Mouse (Mus musculus) heart, embryonic 14.5 days (tissue): ENCODE results near the gene Zmat5. TPM values are rescaled to one million over a fixed set of nuclear protein-coding genes. Genes with fewer than 3 reads are reported as not detected.

Experiments
- ATAC-seq: fragments of 200-750 bp; cut with Nextera tagmentation; 2 replicates; pipeline ENCODE4 v1.8.0; 2017; ENCODE audit warnings: low read depth, moderate TSS enrichment; ENCODE audit not compliant: insufficient number of reproducible peaks, insufficient read depth, low FRiP score
- H3K27ac ChIP-seq, 2 experiments: fragments of 200-500 bp in 1 of 2; fragments of 300-500 bp in 1 of 2; sonication (generic) in 1 of 2; replicated peaks in 1 of 2; 2 replicates each; pipeline ENCODE4 v1.5.1; 2012 to 2014; ENCODE audit warnings: low read depth in 2 of 2, low read length in 2 of 2, control low read depth in 1 of 2, mild to moderate bottlenecking in 1 of 2, mixed read lengths in 1 of 2; ENCODE audit not compliant: control insufficient read depth in 1 of 2, insufficient read depth in 1 of 2
- H3K27me3 ChIP-seq: fragments of 300-500 bp; sonication (generic); 2 replicates; pipeline ENCODE4 v1.6.1; 2014; ENCODE audit warnings: mild to moderate bottlenecking, low read length, control low read depth; ENCODE audit not compliant: control insufficient read depth, insufficient read depth
- H3K36me3 ChIP-seq: fragments of 300-500 bp; sonication (generic); 2 replicates; pipeline ENCODE4 v1.6.1; 2014; ENCODE audit warnings: mild to moderate bottlenecking, control low read depth, low read length, mixed read lengths; ENCODE audit not compliant: control insufficient read depth, insufficient read depth
- H3K4me1 ChIP-seq, 2 experiments: fragments of 200-500 bp in 1 of 2; fragments of 300-500 bp in 1 of 2; sonication (generic) in 1 of 2; 2 replicates each; pipeline ENCODE4 v1.6.1; 2012 to 2014; ENCODE audit warnings: low read length in 2 of 2, control low read depth in 1 of 2, mixed read lengths in 1 of 2; ENCODE audit not compliant: control insufficient read depth in 2 of 2, insufficient read depth in 2 of 2
- H3K4me2 ChIP-seq: fragments of 300-500 bp; sonication (generic); 2 replicates; pipeline ENCODE4 v1.6.1; 2014; ENCODE audit warnings: mild to moderate bottlenecking, low read length
- H3K4me3 ChIP-seq, 2 experiments: fragments of 200-500 bp in 1 of 2; fragments of 300-500 bp in 1 of 2; sonication (generic) in 1 of 2; 2 replicates each; pipeline ENCODE4 v1.5.1; 2012 to 2014; ENCODE audit warnings: low read length in 2 of 2, mild to moderate bottlenecking in 2 of 2, control low read depth in 1 of 2, low read depth in 1 of 2, moderate library complexity in 1 of 2; ENCODE audit not compliant: control insufficient read depth in 1 of 2, insufficient read depth in 1 of 2
- H3K9ac ChIP-seq: fragments of 300-500 bp; sonication (generic); 2 replicates; pipeline ENCODE4 v1.6.1; 2014; ENCODE audit warnings: mild to moderate bottlenecking, low read length
- H3K9me3 ChIP-seq: fragments of 300-500 bp; sonication (generic); 2 replicates; pipeline ENCODE4 v1.6.1; 2016; ENCODE audit warnings: low read length, control low read depth; ENCODE audit not compliant: control insufficient read depth
- WGBS: fragments of 180-500 bp; shearing (Covaris S2); extraction: QIAGEN DNeasy Blood & Tissue Kit; methylation state at CpG from one replicate; pipeline ENCODE4 v1.1.7; 2014; 5-methylcytosine and 5-hydroxymethylcytosine counted together
- polyA plus RNA-seq: library from polyadenylated mRNA; unstranded; fragments of >200 nt; fragmentation: Nextera tagmentation; extraction: Ambion mirVana; gene quantifications from 2 replicates; pipeline ENCODE4 v1.2.1, GENCODE M21; 2014

Gene Zmat5
- polyA plus RNA-seq, 1 experiment from 2014 or later = 58.3 TPM

- Histone ChIP-seq H3K4me2 (no peak overlapping the region), H3K9me3 (peaks cover 7% of the 10 kb centered on the region; the same call in 1 of the 2 replicates), H3K4me3 (no peak overlapping the region), H3K9ac (no peak overlapping the region), H3K27me3 (peaks cover 44% of the 10 kb centered on the region), H3K27ac (no peak overlapping the region), H3K4me1 (no peaks in the 10 kb centered on the region), H3K36me3 (no peaks in the 10 kb centered on the region)
- WGBS = 49% methylated on average over 10 of the region's 10 CpGs
- ATAC-seq = no peak
These were observed 48.4 kb downstream of the Zmat5 start for GRCm38 (mm10) chr11:4752836-4753235.

DNA sequence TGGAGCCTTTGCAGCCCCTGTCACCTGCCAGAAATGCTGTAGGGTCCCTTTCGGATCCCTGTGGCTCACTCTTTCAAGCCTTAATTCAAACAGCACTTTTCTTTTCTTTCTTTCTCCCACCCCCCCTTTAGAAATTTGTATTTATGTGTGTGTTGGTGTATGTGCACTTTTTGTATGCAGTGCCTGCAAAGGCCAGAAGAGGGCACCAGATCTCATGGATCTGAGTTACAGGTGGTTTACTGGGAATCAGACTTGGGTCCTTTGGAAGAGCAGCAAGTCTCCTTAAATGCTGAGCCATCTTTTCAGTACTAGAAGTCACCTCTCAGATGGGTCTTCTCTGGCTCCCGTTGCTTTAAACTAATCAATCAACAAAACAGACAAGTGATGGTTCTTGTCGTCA is 49.6 kb downstream of the Zmat5 start:
- ATAC-seq = no peak
- Histone ChIP-seq H3K4me1 (no peaks in the 10 kb centered on the region), H3K4me2 (no peak overlapping the region), H3K9me3 (peaks cover 7% of the 10 kb centered on the region; the same call in 1 of the 2 replicates), H3K27me3 (peaks cover 32% of the 10 kb centered on the region), H3K9ac (no peak overlapping the region), H3K27ac (no peak overlapping the region), H3K36me3 (no peaks in the 10 kb centered on the region), H3K4me3 (no peak overlapping the region)
- WGBS = 81% methylated on average over 3 of the region's 3 CpGs

- 76% methylated on average over 11 of the region's 11 CpGs for WGBS
- H3K27me3 ChIP-seq = peaks cover 24% of the 10 kb centered on the region
- H3K27ac ChIP-seq = no peak overlapping the region
- no peak overlapping the region for H3K4me3 ChIP-seq
- peaks cover 7% of the 10 kb centered on the region; the same call in 1 of the 2 replicates for H3K9me3 ChIP-seq
- no peaks in the 10 kb centered on the region for H3K4me1 ChIP-seq
- no peaks in the 10 kb centered on the region for H3K36me3 ChIP-seq
- no peak for ATAC-seq
- no peak overlapping the region for H3K9ac ChIP-seq
- H3K4me2 ChIP-seq = no peak overlapping the region
These were observed 50.4 kb downstream of the Zmat5 start for GRCm38 (mm10) chr11:4754867-4755266.

- Histone ChIP-seq H3K36me3 (no peaks in the 10 kb centered on the region), H3K4me2 (no peak overlapping the region), H3K27me3 (peaks cover 13% of the 10 kb centered on the region), H3K27ac (no peak overlapping the region), H3K9ac (no peak overlapping the region), H3K9me3 (peaks cover 7% of the 10 kb centered on the region; the same call in 1 of the 2 replicates), H3K4me3 (no peak overlapping the region), H3K4me1 (peaks cover 9 to 11% of the 10 kb centered on the region in 2 experiments; a peak in 3 of 4 replicates)
- no peak for ATAC-seq
- 72% methylated on average over 9 of the region's 9 CpGs for WGBS
These were observed 52.0 kb downstream of the Zmat5 start for GRCm38 (mm10) chr11:4756460-4756859.

- Histone ChIP-seq H3K36me3 (no peaks in the 10 kb centered on the region), H3K9me3 (peaks cover 7% of the 10 kb centered on the region; the same call in 1 of the 2 replicates), H3K9ac (no peak overlapping the region), H3K27ac (no peak overlapping the region), H3K4me1 (peaks cover 9 to 11% of the 10 kb centered on the region in 2 experiments; a peak in 3 of 4 replicates), H3K4me2 (no peak overlapping the region), H3K4me3 (no peak overlapping the region), H3K27me3 (peaks cover 14% of the 10 kb centered on the region)
- ATAC-seq = no peak
- 59% methylated on average over 11 of the region's 11 CpGs for WGBS
These were observed 52.7 kb downstream of the Zmat5 start for GRCm38 (mm10) chr11:4756984-4757788.

DNA sequence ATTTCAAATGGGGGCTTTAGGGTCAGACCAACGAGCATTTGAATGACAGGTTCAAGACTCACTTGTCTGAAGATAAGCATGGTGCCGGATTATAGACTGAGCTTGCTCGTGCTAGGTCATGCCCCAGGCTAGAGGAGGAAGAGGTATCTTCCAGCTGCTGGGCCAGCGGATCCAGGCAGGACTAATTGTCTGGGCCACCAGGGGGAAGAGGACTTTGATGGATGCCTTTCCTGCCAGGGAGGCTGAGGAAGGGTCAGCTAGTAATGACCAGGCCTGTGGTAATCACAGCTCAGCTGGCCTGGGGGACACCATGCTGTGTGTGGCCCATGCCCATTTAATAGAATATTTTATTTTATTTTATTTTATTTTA is 53.3 kb downstream of the Zmat5 start:
- peaks cover 9 to 11% of the 10 kb centered on the region in 2 experiments; a peak in 3 of 4 replicates for H3K4me1 ChIP-seq
- H3K27me3 ChIP-seq = peaks cover 14% of the 10 kb centered on the region
- WGBS = 31% methylated on average over 4 of the region's 4 CpGs
- no peak overlapping the region for H3K4me2 ChIP-seq
- no peaks in the 10 kb centered on the region for H3K36me3 ChIP-seq
- peaks cover 7% of the 10 kb centered on the region; the same call in 1 of the 2 replicates for H3K9me3 ChIP-seq
- H3K27ac ChIP-seq = no peak overlapping the region
- no peak overlapping the region for H3K4me3 ChIP-seq
- H3K9ac ChIP-seq = no peak overlapping the region
- no peak for ATAC-seq

DNA sequence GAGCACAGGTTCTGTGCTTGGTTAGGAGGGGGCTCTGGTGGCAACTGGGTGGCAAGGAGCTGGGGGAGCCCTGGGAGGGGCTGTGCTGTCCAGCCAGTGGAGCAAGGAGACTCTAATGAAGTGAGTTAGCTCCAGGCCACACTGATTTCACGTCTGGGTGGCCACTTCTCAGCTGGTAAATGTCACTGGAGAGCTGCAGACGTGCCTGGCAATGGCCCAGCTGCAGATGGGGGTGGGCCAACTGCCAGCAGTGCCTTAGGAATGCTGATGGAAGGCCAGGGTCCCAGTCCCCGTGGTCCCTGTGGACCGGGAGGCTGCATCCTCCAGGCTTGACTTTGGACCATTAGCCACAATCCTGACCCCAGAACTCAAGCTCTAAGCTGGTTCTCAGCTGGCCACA is 56.0 kb downstream of the Zmat5 start:
- peaks cover 9 to 11% of the 10 kb centered on the region in 2 experiments; a peak in 3 of 4 replicates for H3K4me1 ChIP-seq
- no peak; the same call in 1 of the 2 replicates for ATAC-seq

More for the DNA sequence above, 56.0 kb downstream of the Zmat5 start:
- WGBS = 3% methylated on average over 4 of the region's 4 CpGs
- Histone ChIP-seq H3K4me3 (no peak overlapping the region), H3K27ac (no peak overlapping the region; a peak in 1 of 4 replicates), H3K27me3 (peaks cover 25% of the 10 kb centered on the region), H3K9ac (no peak overlapping the region), H3K36me3 (no peaks in the 10 kb centered on the region), H3K4me2 (no peak overlapping the region), H3K9me3 (no peaks in the 10 kb centered on the region)
